Mouse (Mus musculus): ENCODE results near the gene Tmbim6.

The Tmbim6 gene

GRCm38 (mm10) chr15:99392486-99393385, at the start of gene Tmbim6:
Gene Tmbim6, plus strand, starts transcription at chr15:99392882.
- in situ Hi-C loops (cut with MboI; ENCODE audit: low sequenced_read_pairs) = no loop called here

GRCm38 (mm10) chr15:99343414-99344147, 49.1 kb upstream of the Tmbim6 start:
- in situ Hi-C loops (cut with MboI; ENCODE audit: low sequenced_read_pairs) = no loop called here

- in situ Hi-C loops (cut with MboI; ENCODE audit: low sequenced_read_pairs) = no loop called here
Measured at GRCm38 (mm10) chr15:99344148-99344870, 48.4 kb upstream of the Tmbim6 start.

- in situ Hi-C loops (cut with MboI; ENCODE audit: low sequenced_read_pairs) = no loop called here
Measured at GRCm38 (mm10) chr15:99344961-99345360, 47.7 kb upstream of the Tmbim6 start.

- in situ Hi-C loops (cut with MboI; ENCODE audit: low sequenced_read_pairs) = no loop called here
Measured at GRCm38 (mm10) chr15:99351610-99352009, 41.1 kb upstream of the Tmbim6 start.

- in situ Hi-C loops (cut with MboI; ENCODE audit: low sequenced_read_pairs) = no loop called here
Measured at GRCm38 (mm10) chr15:99352306-99352705, 40.4 kb upstream of the Tmbim6 start.

- in situ Hi-C loops (cut with MboI; ENCODE audit: low sequenced_read_pairs) = no loop called here
Measured at GRCm38 (mm10) chr15:99355660-99356059, 37.0 kb upstream of the Tmbim6 start.

GRCm38 (mm10) chr15:99356462-99356861, 36.2 kb upstream of the Tmbim6 start:
- in situ Hi-C loops (cut with MboI; ENCODE audit: low sequenced_read_pairs) = no loop called here

- in situ Hi-C loops (cut with MboI; ENCODE audit: low sequenced_read_pairs) = no loop called here
Measured at GRCm38 (mm10) chr15:99358952-99359351, 33.7 kb upstream of the Tmbim6 start.

- in situ Hi-C loops (cut with MboI; ENCODE audit: low sequenced_read_pairs) = no loop called here
Measured at GRCm38 (mm10) chr15:99364022-99364530, 28.6 kb upstream of the Tmbim6 start.

GRCm38 (mm10) chr15:99364921-99365320, 27.8 kb upstream of the Tmbim6 start:
- in situ Hi-C loops (cut with MboI; ENCODE audit: low sequenced_read_pairs) = no loop called here

GRCm38 (mm10) chr15:99368583-99369266, 24.0 kb upstream of the Tmbim6 start:
- in situ Hi-C loops (cut with MboI; ENCODE audit: low sequenced_read_pairs) = no loop called here

- in situ Hi-C loops (cut with MboI; ENCODE audit: low sequenced_read_pairs) = loop anchor here (5.0 kb wide), 1 partner anchor 42 kb away; no protein-coding TSS in a partner anchor
Measured at GRCm38 (mm10) chr15:99369391-99370171, 23.1 kb upstream of the Tmbim6 start.

GRCm38 (mm10) chr15:99370259-99370691, 22.4 kb upstream of the Tmbim6 start, which contains the start of gene Fmnl3:
Gene Fmnl3, minus strand, starts transcription at chr15:99370482.
- in situ Hi-C loops (cut with MboI; ENCODE audit: low sequenced_read_pairs) = loop anchor here (5.0 kb wide), 1 partner anchor 43 kb away; no protein-coding TSS in a partner anchor

- in situ Hi-C loops (cut with MboI; ENCODE audit: low sequenced_read_pairs) = loop anchor here (5.0 kb wide), 1 partner anchor 44 kb away; no protein-coding TSS in a partner anchor
Measured at GRCm38 (mm10) chr15:99371526-99372340, 20.9 kb upstream of the Tmbim6 start.

- in situ Hi-C loops (cut with MboI; ENCODE audit: low sequenced_read_pairs) = loop anchor here (5.0 kb wide), 1 partner anchor 45 kb away; no protein-coding TSS in a partner anchor
Measured at GRCm38 (mm10) chr15:99372761-99373160, 19.9 kb upstream of the Tmbim6 start.

GRCm38 (mm10) chr15:99375036-99375435, 17.6 kb upstream of the Tmbim6 start:
- in situ Hi-C loops (cut with MboI; ENCODE audit: low sequenced_read_pairs) = no loop called here

- in situ Hi-C loops (cut with MboI; ENCODE audit: low sequenced_read_pairs) = no loop called here
Measured at GRCm38 (mm10) chr15:99375581-99375980, 17.1 kb upstream of the Tmbim6 start.

All from CH12F3 (cell line).